Mouse (Mus musculus) midbrain, embryonic 12.5 days (tissue): ENCODE measurements around the gene Ndufs8. TPM values are rescaled to one million over a fixed set of nuclear protein-coding genes. Genes with fewer than 3 reads are reported as not detected.

Experiments
- ATAC-seq: fragments of 200-750 bp; cut with Nextera tagmentation; 2 replicates; pipeline ENCODE4 v1.8.0; 2017; ENCODE audit warnings: low read depth, moderate TSS enrichment, moderate library complexity; ENCODE audit not compliant: low FRiP score
- H3K27ac ChIP-seq: fragments of 300-500 bp; sonication (generic); replicated peaks from 2 replicates; pipeline ENCODE4 v1.5.1; 2016; ENCODE audit warnings: mild to moderate bottlenecking
- H3K27me3 ChIP-seq: fragments of 300-500 bp; sonication (generic); 2 replicates; pipeline ENCODE4 v1.6.1; 2016; ENCODE audit warnings: mild to moderate bottlenecking
- H3K36me3 ChIP-seq: fragments of 300-500 bp; sonication (generic); 2 replicates; pipeline ENCODE4 v1.6.1; 2016
- H3K4me1 ChIP-seq: fragments of 300-500 bp; sonication (generic); 2 replicates; pipeline ENCODE4 v1.6.1; 2016
- H3K4me2 ChIP-seq: fragments of 300-500 bp; sonication (generic); replicated peaks from 2 replicates; pipeline ENCODE4 v1.6.1; 2016; ENCODE audit warnings: mild to moderate bottlenecking, moderate library complexity
- H3K4me3 ChIP-seq: fragments of 300-500 bp; sonication (generic); 2 replicates; pipeline ENCODE4 v1.5.1; 2016; ENCODE audit warnings: mild to moderate bottlenecking
- H3K9ac ChIP-seq: fragments of 300-500 bp; sonication (generic); replicated peaks from 2 replicates; pipeline ENCODE4 v1.6.1; 2016; ENCODE audit warnings: mild to moderate bottlenecking, moderate library complexity
- H3K9me3 ChIP-seq: fragments of 300-500 bp; sonication (generic); 2 replicates; pipeline ENCODE4 v1.6.1; 2016; ENCODE audit warnings: mild to moderate bottlenecking
- WGBS: fragments of 180-500 bp; shearing (Covaris S2); methylation state at CpG from one replicate; pipeline ENCODE4 v1.1.7; 2016; 5-methylcytosine and 5-hydroxymethylcytosine counted together
- polyA plus RNA-seq: library from polyadenylated mRNA; unstranded; fragments of >200 nt; fragmentation: Nextera tagmentation; extraction: Ambion mirVana; gene quantifications from 2 replicates; pipeline ENCODE4 v1.2.1, GENCODE M21; 2016

The Ndufs8 gene
- polyA plus RNA-seq, 1 experiment from 2014 or later: 210 TPM

GRCm38 (mm10) chr19:3871468-3871867 is 41.1 kb downstream of the Ndufs8 start:
- no peak overlapping the region for H3K27ac ChIP-seq
- no peak overlapping the region for H3K9ac ChIP-seq
- no peak overlapping the region for H3K4me2 ChIP-seq
- no peak for ATAC-seq
- H3K4me3 ChIP-seq: no peak overlapping the region
- no peaks in the 10 kb centered on the region for H3K9me3 ChIP-seq
- peaks cover 3% of the 10 kb centered on the region; the same call in 1 of the 2 replicates for H3K4me1 ChIP-seq
- peaks cover 7% of the 10 kb centered on the region; the same call in 1 of the 2 replicates for H3K36me3 ChIP-seq
- no peaks in the 10 kb centered on the region for H3K27me3 ChIP-seq

DNA sequence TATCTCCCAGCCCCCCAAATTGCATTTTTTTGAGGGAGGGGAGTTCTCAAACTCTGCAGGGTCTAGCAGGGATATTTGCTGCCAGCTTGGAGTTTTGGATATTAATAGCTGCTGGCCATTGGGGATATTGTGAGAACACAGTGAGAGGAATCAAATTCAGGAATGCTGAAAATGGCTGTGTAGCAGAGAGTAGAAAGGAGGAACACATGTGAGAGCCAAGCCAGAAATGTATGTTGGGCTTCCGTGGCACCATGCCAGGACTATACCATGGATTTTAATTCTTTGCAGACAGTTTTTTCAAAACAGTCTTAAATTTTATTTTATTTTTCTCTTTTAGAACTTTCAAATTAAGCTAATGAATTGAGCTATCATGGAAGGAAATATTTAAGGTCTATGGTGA is 44.3 kb downstream of the Ndufs8 start:
- H3K27me3 ChIP-seq: no peaks in the 10 kb centered on the region
- peaks cover 23% of the 10 kb centered on the region for H3K36me3 ChIP-seq
- no peak overlapping the region for H3K9ac ChIP-seq
- ATAC-seq: no peak
- H3K4me3 ChIP-seq: no peak overlapping the region
- H3K4me2 ChIP-seq: no peak overlapping the region
- H3K9me3 ChIP-seq: no peaks in the 10 kb centered on the region
- no peak overlapping the region for H3K27ac ChIP-seq
- 92% methylated on average over 1 of the region's 1 CpGs for WGBS
- peaks cover 3% of the 10 kb centered on the region; the same call in 1 of the 2 replicates for H3K4me1 ChIP-seq

DNA sequence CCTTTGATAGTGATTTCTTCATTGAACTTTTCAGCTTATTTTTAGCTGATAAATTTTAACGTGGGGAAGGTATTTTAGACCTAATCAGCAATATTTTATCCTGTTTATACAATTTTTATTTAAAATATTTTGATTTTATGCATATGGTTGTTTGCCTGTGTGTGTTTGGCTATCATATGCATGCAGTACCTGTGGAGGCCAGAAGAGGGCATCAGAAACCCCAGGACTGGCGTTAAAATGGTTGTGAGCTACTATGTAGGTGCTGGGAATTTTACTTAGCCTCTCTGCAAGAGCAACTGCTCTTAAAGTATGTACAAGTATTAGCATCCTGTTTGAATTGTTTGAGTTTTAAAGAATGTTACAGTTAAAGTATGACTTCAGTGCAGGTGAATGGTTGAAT is 47.6 kb downstream of the Ndufs8 start:
- no peaks in the 10 kb centered on the region for H3K27me3 ChIP-seq
- H3K4me1 ChIP-seq: no peaks in the 10 kb centered on the region
- H3K36me3 ChIP-seq: peaks cover 26% of the 10 kb centered on the region
- no peak overlapping the region for H3K27ac ChIP-seq
- H3K4me2 ChIP-seq: no peak overlapping the region
- ATAC-seq: no peak
- no peaks in the 10 kb centered on the region for H3K9me3 ChIP-seq
- 93% methylated on average over 2 of the region's 2 CpGs for WGBS
- H3K4me3 ChIP-seq: no peak overlapping the region
- H3K9ac ChIP-seq: no peak overlapping the region

DNA sequence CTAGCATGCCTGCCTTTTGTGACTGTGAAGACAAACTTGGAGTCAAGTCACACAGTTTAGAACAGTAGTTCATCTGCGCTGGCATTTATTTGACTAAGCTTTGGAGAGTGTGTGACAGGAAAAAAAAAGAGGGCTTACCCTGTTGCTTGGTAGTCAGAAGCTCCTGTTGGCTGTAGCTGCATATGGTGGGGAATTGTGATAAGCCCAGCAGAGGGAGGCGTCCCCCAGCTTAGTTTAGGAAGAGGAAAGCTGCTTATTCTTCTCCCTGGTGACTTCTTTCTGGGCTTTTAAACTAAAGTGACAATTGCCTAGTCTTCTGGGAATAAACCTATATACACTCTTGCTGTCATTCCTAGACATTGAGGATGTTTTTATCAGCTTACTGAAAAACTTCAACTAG is 49.9 kb downstream of the Ndufs8 start:
- WGBS: 73% methylated on average over 2 of the region's 2 CpGs
- peaks cover 26% of the 10 kb centered on the region for H3K36me3 ChIP-seq
- no peaks in the 10 kb centered on the region for H3K9me3 ChIP-seq
- H3K27ac ChIP-seq: no peak overlapping the region
- ATAC-seq: no peak
- no peak overlapping the region for H3K4me2 ChIP-seq
- no peaks in the 10 kb centered on the region for H3K27me3 ChIP-seq
- no peaks in the 10 kb centered on the region for H3K4me1 ChIP-seq
- no peak overlapping the region for H3K9ac ChIP-seq
- H3K4me3 ChIP-seq: no peak overlapping the region

Other genes starting within 250 kb of the Ndufs8 start
- gene Lrp5, start 226.2 kb downstream of the Ndufs8 start, polyA plus RNA-seq: 3.0 and 3.2 TPM in 2 replicates
- gene 1810055G02Rik, start 204.5 kb downstream of the Ndufs8 start, polyA plus RNA-seq: 31.9 and 35.1 TPM in 2 replicates
- gene Kmt5b, start 145.4 kb downstream of the Ndufs8 start, polyA plus RNA-seq: 61.3 and 65.9 TPM in 2 replicates
- 69.1 and 73.9 TPM in 2 replicates for gene Chka, start 61.0 kb downstream of the Ndufs8 start, polyA plus RNA-seq
- 16.3 and 18.7 TPM in 2 replicates for gene Tcirg1, start 5.6 kb downstream of the Ndufs8 start, polyA plus RNA-seq
- gene Aldh3b1, start 17.0 kb upstream of the Ndufs8 start, polyA plus RNA-seq: 0.83 and 0.96 TPM in 2 replicates
- gene Unc93b1, start 22.4 kb upstream of the Ndufs8 start, polyA plus RNA-seq: 8.5 and 10.4 TPM in 2 replicates
- gene Aldh3b3, start 45.9 kb upstream of the Ndufs8 start, polyA plus RNA-seq: not detected in 2 replicates
- 0.62 and 1.0 TPM in 2 replicates for gene Aldh3b2, start 59.6 kb upstream of the Ndufs8 start, polyA plus RNA-seq
- 0.88 and 1.3 TPM in 2 replicates for gene Acy3, start 73.8 kb upstream of the Ndufs8 start, polyA plus RNA-seq
- not detected in 2 replicates for gene Tbx10, start 80.0 kb upstream of the Ndufs8 start, polyA plus RNA-seq
- gene Nudt8, start 87.8 kb upstream of the Ndufs8 start, polyA plus RNA-seq: 15.6 and 17.6 TPM in 2 replicates
- gene Gm49405, start 87.9 kb upstream of the Ndufs8 start, polyA plus RNA-seq: 3.5 and 4.5 TPM in 2 replicates
- 3.6 and 5.2 TPM in 2 replicates for gene Doc2g, start 90.5 kb upstream of the Ndufs8 start, polyA plus RNA-seq
- gene Ndufv1, start 100.0 kb upstream of the Ndufs8 start, polyA plus RNA-seq: 181 and 188 TPM in 2 replicates
- 323 and 328 TPM in 2 replicates for gene Gstp1, start 125.2 kb upstream of the Ndufs8 start, polyA plus RNA-seq
- gene Gstp2, start 133.2 kb upstream of the Ndufs8 start, polyA plus RNA-seq: 1.6 and 2.4 TPM in 2 replicates
- gene Gstp3, start 146.8 kb upstream of the Ndufs8 start, polyA plus RNA-seq: not detected in 2 replicates
- not detected in 2 replicates for gene Cabp2, start 168.8 kb upstream of the Ndufs8 start, polyA plus RNA-seq
- 66.7 and 68.0 TPM in 2 replicates for gene Cdk2ap2, start 184.4 kb upstream of the Ndufs8 start, polyA plus RNA-seq
- gene Pitpnm1, start 187.2 kb upstream of the Ndufs8 start, polyA plus RNA-seq: 27.2 and 29.0 TPM in 2 replicates
- gene Aip, start 213.1 kb upstream of the Ndufs8 start, polyA plus RNA-seq: 59.5 and 63.6 TPM in 2 replicates
- gene Gpr152, start 227.0 kb upstream of the Ndufs8 start, polyA plus RNA-seq: not detected in 2 replicates
- 0.12 and 0.14 TPM in 2 replicates for gene Cabp4, start 231.3 kb upstream of the Ndufs8 start, polyA plus RNA-seq
- 121 and 133 TPM in 2 replicates for gene Coro1b, start 235.8 kb upstream of the Ndufs8 start, polyA plus RNA-seq
- gene Ptprcap, start 240.8 kb upstream of the Ndufs8 start, polyA plus RNA-seq: 0.42 and 0.71 TPM in 2 replicates